Mouse (Mus musculus): ENCODE results near the gene 9130213A22Rik. TPM values are rescaled to one million over a fixed set of nuclear protein-coding genes. Genes with fewer than 3 reads are reported as not detected.

Gene 9130213A22Rik
- total RNA-seq, 2 experiments from 2014 or later = 0.27 to 0.49 TPM

GRCm38 (mm10) chr11:69073951-69074775, 48.2 kb downstream of the 9130213A22Rik start:
- DNase-seq = no peak

- DNase-seq = peak; percentile 64
Observed at GRCm38 (mm10) chr11:69073065-69073888, 49.1 kb downstream of the 9130213A22Rik start.

- no peak for DNase-seq
Observed at GRCm38 (mm10) chr11:69072666-69073064, 49.7 kb downstream of the 9130213A22Rik start.

- no peak for DNase-seq
Observed at GRCm38 (mm10) chr11:69072234-69072633, 50.2 kb downstream of the 9130213A22Rik start.

GRCm38 (mm10) chr11:69071262-69071661, 51.1 kb downstream of the 9130213A22Rik start:
- no peak for DNase-seq

- peak; percentile 90 for DNase-seq
Observed at GRCm38 (mm10) chr11:69070590-69071222, 51.7 kb downstream of the 9130213A22Rik start, which contains the start of gene Tmem107. Tmem107 (plus strand) TSS chr11:69070806.

- DNase-seq = no peak
Observed at GRCm38 (mm10) chr11:69070093-69070492, 52.3 kb downstream of the 9130213A22Rik start.

Other genes starting within 250 kb of the 9130213A22Rik start
- not detected for gene Rnf222, start 234.0 kb downstream of the 9130213A22Rik start, total RNA-seq (2021)
- 1,000 to 10,000 TPM in 1 of 2 experiments, 100 to 1,000 TPM in 1; 992 to 1,013 TPM for gene Rpl26, start 221.0 kb downstream of the 9130213A22Rik start, total RNA-seq (2021)
- not detected for gene Odf4, start 195.5 kb downstream of the 9130213A22Rik start, total RNA-seq (2021)
- gene Arhgef15, start 165.1 kb downstream of the 9130213A22Rik start, total RNA-seq (2021) = 10 to 100 TPM; 13.0 to 17.1 TPM
- 1 to 10 TPM; 2.3 to 3.7 TPM for gene Slc25a35, start 154.5 kb downstream of the 9130213A22Rik start, total RNA-seq (2021)
- gene Rangrf, start 147.4 kb downstream of the 9130213A22Rik start, total RNA-seq (2021) = 10 to 100 TPM; 45.0 to 57.6 TPM
- 10 to 100 TPM in 1 of 2 experiments, 1 to 10 TPM in 1; 7.8 to 11.2 TPM for gene Pfas, start 114.1 kb downstream of the 9130213A22Rik start, total RNA-seq (2021)
- 10 to 100 TPM; 11.2 to 17.2 TPM for gene Ctc1, start 106.7 kb downstream of the 9130213A22Rik start, total RNA-seq (2021)
- 10 to 100 TPM; 10.2 to 11.6 TPM for gene Aurkb, start 76.9 kb downstream of the 9130213A22Rik start, total RNA-seq (2021)
- gene Borcs6, start 62.9 kb downstream of the 9130213A22Rik start, total RNA-seq (2021) = 10 to 100 TPM; 12.6 to 13.9 TPM
- gene Tmem107, start 51.8 kb downstream of the 9130213A22Rik start, total RNA-seq (2021) = 1 to 10 TPM; 4.3 to 5.2 TPM
- 10 to 100 TPM; 52.4 to 55.8 TPM for gene Vamp2, start 34.1 kb downstream of the 9130213A22Rik start, total RNA-seq (2021)
- 10 to 100 TPM; 17.5 to 78.6 TPM for gene Per1, start 27.4 kb downstream of the 9130213A22Rik start, total RNA-seq (2021)
- gene Hes7, start 2.2 kb downstream of the 9130213A22Rik start, total RNA-seq (2021) = not detected
- under 1 TPM in 1 of 2 experiments, not detected in 1; 0.27 TPM for gene Aloxe3, start 3.3 kb upstream of the 9130213A22Rik start, total RNA-seq (2021)
- gene Alox12b, start 34.4 kb upstream of the 9130213A22Rik start, total RNA-seq (2021) = not detected
- under 1 TPM in 1 of 2 experiments, not detected in 1; 0.09 TPM for gene Alox8, start 75.3 kb upstream of the 9130213A22Rik start, total RNA-seq (2021)
- not detected for gene Gucy2e, start 114.4 kb upstream of the 9130213A22Rik start, total RNA-seq (2021)
- gene Cntrob, start 201.2 kb upstream of the 9130213A22Rik start, total RNA-seq (2021) = 1 to 10 TPM; 4.7 to 6.6 TPM
- 10 to 100 TPM; 55.4 to 55.5 TPM for gene Trappc1, start 201.4 kb upstream of the 9130213A22Rik start, total RNA-seq (2021)
- under 1 TPM; 0.42 to 0.93 TPM for gene Kcnab3, start 203.7 kb upstream of the 9130213A22Rik start, total RNA-seq (2021)
- 1 to 10 TPM in 1 of 2 experiments, under 1 TPM in 1; 0.85 to 2.1 TPM for gene Rnf227, start 217.9 kb upstream of the 9130213A22Rik start, total RNA-seq (2021)
- 10 to 100 TPM; 39.0 to 59.5 TPM for gene Chd3, start 246.8 kb upstream of the 9130213A22Rik start, total RNA-seq (2021)

Measured in gastrocnemius, postnatal 10 days (tissue).